Mouse (Mus musculus) MEL (cell line): ENCODE measurements at regions not wholly inside any gene's neighbourhood (a gene's known extent, or its start where the extent isn't known, plus 50 kb on each side); places are given as distances from the start of the nearest gene placed in this dataset.

Source experiments
- CHD2 ChIP-seq: IDR thresholded peaks from 2 replicates; pipeline ENCODE4 v1.6.1; 2011; ENCODE audit warnings: low read length, improper control_type of control experiment
- CTCF ChIP-seq, 3 experiments: IDR thresholded peaks in 2 of 3; conservative IDR thresholded peaks in 1 of 3; 2 replicates each; pipeline ENCODE4 v1.5.1; 2011 to 2012; ENCODE audit warnings: low read length in 3 of 3, low read depth in 2 of 3, mild to moderate bottlenecking in 2 of 3, improper control_type of control experiment in 1 of 3, inconsistent platforms in 1 of 3, mixed read lengths in 1 of 3, moderate library complexity in 1 of 3; ENCODE audit not compliant: control insufficient read depth in 1 of 3, insufficient read depth in 1 of 3, poor library complexity in 1 of 3, severe bottlenecking in 1 of 3
- GATA1 ChIP-seq: IDR thresholded peaks from 2 replicates; pipeline ENCODE4 v1.6.1; 2011; ENCODE audit warnings: low read depth, low read length, improper control_type of control experiment
- KAT2A ChIP-seq: conservative IDR thresholded peaks from 2 replicates; pipeline ENCODE4 v1.6.1; 2012; ENCODE audit warnings: low read depth, low read length, improper control_type of control experiment, inconsistent platforms
- MAFK ChIP-seq: IDR thresholded peaks from 2 replicates; pipeline ENCODE4 v1.6.1; 2011; ENCODE audit warnings: low read depth, mild to moderate bottlenecking, low read length, improper control_type of control experiment, borderline replicate concordance
- POLR2A ChIP-seq, 2 experiments: IDR thresholded peaks; 2 replicates each; pipeline ENCODE4 v1.6.1; 2011 to 2012; ENCODE audit warnings: low read length in 2 of 2, mild to moderate bottlenecking in 2 of 2, control low read depth in 1 of 2, improper control_type of control experiment in 1 of 2, low read depth in 1 of 2, moderate library complexity in 1 of 2; ENCODE audit not compliant: control insufficient read depth in 1 of 2, insufficient read depth in 1 of 2, poor library complexity in 1 of 2
- RAD21 ChIP-seq: IDR thresholded peaks from 2 replicates; pipeline ENCODE4 v1.6.1; 2011; ENCODE audit warnings: mild to moderate bottlenecking, low read depth, low read length, improper control_type of control experiment
- TAL1 ChIP-seq: IDR thresholded peaks from 2 replicates; pipeline ENCODE4 v1.6.1; 2012; ENCODE audit warnings: mild to moderate bottlenecking, inconsistent platforms, low read length, moderate library complexity, mixed read lengths
- TCF12 ChIP-seq: IDR thresholded peaks from 2 replicates; pipeline ENCODE4 v1.6.1; 2014; ENCODE audit warnings: low read depth, mild to moderate bottlenecking, inconsistent platforms, low read length, improper control_type of control experiment, moderate library complexity
- ZKSCAN1 ChIP-seq: IDR thresholded peaks from 2 replicates; pipeline ENCODE4 v1.6.1; 2012; ENCODE audit warnings: low read depth, mild to moderate bottlenecking, inconsistent platforms, low read length, improper control_type of control experiment, moderate library complexity
- ZNF384 ChIP-seq: IDR thresholded peaks from 2 replicates; pipeline ENCODE4 v1.6.1; 2012; ENCODE audit warnings: low read depth, mild to moderate bottlenecking, inconsistent platforms, low read length, improper control_type of control experiment

GRCm38 (mm10) chr3:125072683-125073082 lies 331.2 kb upstream of the Ndst4 start:
- TF ChIP-seq KAT2A (no peak), ZKSCAN1 (no peak), RAD21 (no peak), ZNF384 (no peak), POLR2A (IDR thresholded peaks at IDR 0.05; ENCODE audit: control insufficient read depth in 1 of 2, insufficient read depth in 1 of 2, low read depth in 1 of 2, low read length in 2 of 2, poor library complexity in 1 of 2) (no peak), TCF12 (no peak), CTCF (IDR thresholded peaks at IDR 0.05 in 2 of 3, conservative IDR thresholded peaks at IDR 0.05 in 1 of 3; ENCODE audit: control insufficient read depth in 1 of 3, insufficient read depth in 1 of 3, low read depth in 2 of 3, low read length in 3 of 3, poor library complexity in 1 of 3, severe bottlenecking in 1 of 3) (no peak), MAFK (no peak), TAL1 (no peak), CHD2 (no peak), GATA1 (no peak)
